Mouse (Mus musculus): Measurements from ENCODE around the gene Cdkn1b.

- TF ChIP-seq CTCF (IDR thresholded peaks at IDR 0.05; ENCODE audit: low read depth) (no peak), EP300 (optimal IDR thresholded peaks at IDR 0.05) (no peak)
Measured at GRCm38 (mm10) chr6:134890436-134890835, 29.8 kb upstream of the Cdkn1b start.

Data from stomach, postnatal 0 days (tissue).